Mouse (Mus musculus): ENCODE results near the gene Rbfox1. TPM values are rescaled to one million over a fixed set of nuclear protein-coding genes. Genes with fewer than 3 reads are reported as not detected.

The Rbfox1 gene
- polyA plus RNA-seq, 2 experiments from 2014 or later: not detected

DNA sequence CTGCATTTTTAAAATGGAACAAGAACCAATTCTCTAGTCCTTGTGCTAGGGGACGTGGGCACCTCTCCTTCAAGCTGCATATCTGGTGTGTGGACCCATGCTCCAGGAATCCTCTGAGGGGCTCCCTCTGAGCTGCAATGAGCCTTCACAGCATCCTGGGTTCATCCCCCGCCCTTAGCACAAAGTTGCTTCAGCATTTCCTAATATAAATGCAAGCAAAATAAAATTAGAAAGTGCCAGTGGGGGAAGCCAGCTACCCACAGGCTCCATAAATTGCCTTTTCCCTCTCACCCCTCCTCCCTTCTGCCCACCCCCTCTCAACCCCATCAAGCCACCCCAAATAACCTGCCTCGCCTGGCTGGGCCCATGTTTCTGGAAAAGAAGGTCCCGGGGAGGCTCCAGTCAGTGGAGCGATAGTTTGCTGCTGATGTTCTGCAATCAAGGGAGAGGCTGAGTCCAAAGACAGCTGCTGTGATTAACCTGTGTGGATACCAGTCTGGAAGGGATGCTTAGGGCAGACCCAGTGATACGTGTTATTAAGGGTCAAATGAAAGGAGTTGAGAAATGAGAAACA, 1070.0 kb downstream of the Rbfox1 start:
- no peak for ATAC-seq

DNA sequence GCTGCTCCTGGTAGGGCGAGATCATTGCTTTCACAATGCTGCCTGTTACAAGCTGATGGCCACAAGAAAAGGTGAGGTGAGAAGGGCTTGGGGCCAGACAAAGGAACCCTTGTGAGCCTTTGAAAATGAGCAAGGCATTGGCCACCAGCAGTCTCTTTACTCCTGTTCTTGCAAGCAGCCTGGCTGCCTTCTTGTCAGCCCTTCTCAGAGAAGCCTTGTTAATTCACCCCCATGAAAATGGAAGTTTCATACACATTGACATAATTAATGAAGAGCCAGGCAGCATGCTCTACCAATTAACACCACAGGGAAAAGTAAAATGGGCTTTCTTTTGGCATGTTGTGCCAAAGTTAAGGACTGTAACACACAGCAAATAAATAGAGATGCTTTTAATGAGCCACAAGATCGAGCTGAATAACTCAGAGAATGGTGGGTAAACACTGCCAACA, 1076.8 kb downstream of the Rbfox1 start:
- no peak for ATAC-seq

DNA sequence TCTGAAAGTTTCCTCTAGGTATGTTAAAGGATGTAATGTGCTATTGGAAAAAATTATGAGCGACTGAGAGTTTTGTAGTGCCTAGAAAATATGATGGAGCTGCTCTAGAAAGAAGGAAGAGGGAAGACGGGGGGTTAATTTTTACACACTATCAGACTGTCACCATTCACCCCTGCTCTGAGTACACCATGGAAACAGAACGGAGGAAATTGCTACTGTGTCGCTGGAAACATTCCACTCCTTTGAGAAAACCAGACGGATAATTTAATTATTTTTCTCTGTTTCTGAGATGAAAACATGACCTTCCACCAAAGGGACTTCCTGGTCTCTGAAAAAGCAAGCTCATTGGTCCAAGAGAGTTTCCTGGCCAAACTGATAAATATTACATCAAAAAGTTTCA, 1077.4 kb downstream of the Rbfox1 start:
- ATAC-seq: no peak

DNA sequence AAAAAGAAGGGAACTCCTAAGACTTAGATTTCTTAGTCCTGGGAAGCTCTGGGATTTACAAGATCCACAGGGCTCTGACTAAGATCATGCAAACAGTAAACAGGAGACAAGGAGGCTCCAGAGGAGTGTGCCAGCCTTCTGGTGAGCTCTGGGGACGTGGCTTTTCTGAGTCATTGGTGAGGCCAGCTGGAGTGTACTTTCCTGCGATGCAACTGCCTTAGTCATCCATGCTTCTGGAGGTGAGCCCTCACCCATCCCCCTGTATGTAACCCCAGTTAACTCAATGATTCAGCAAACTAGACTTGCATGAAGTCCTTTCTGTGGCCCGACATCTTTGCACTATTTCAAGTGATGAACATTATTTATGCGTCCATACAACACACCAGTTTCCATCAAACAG, 1078.4 kb downstream of the Rbfox1 start:
- ATAC-seq: no peak

DNA sequence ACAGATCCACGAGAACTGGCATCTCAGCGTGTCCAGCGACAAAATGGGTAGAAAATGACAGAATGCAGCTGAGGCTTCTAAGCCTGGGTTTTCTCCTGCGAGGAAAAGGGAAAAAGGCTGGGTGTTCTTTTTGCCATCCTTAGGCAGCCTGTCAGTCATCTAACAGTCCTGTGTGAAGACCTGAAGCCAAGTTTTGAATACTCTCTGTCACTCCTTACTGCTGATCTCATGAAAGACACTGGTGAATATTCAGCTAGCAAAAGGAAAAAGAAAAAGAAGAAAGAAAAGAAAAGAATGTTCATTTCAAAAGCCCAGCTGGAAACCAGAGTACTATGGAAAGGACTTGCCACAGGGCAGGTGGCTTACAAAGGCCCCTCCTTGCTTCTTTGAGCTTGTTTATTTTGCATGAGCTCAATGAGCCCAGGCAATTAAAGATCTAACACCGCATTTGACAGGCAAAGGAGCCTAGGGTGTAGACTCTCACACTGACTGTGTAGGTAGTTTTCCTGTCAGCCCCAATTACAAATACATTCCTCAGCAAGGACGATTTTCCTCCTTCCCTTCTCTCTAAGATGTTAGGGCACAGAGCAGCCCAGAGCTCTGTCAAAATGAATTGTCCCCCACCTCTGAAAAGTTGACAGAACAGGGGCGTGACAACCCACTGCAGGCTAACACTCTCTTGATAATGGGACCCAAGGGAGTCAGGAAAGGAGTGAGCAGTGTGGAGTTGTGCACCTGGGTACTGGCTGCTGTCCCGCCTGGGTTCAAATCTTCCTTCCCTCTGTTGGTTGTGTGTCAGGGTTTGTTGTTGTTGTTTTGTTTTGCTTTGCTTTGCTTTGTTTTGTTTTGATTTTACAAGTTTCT, 1079.8 kb downstream of the Rbfox1 start:
- no peak for ATAC-seq

DNA sequence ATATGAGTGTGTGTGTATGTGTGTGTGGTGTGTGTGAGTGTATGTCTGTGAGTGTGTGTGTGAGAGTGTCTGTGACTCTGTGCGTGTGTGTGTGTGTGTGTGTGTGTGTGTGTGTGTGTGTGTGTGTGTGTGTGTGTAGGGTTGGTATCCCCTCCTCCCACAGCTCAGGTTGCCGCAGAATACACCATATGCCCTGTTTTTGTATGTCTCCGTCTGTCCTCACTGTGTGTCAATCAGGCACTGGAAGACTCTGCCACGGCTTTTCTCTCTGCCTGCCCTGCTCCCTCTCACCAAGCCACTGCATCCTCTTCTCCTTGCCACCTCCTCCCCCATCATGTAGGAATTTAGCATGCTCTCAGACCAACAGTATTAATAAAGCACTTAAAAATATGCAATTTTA, 1084.8 kb downstream of the Rbfox1 start:
- no peak for ATAC-seq

DNA sequence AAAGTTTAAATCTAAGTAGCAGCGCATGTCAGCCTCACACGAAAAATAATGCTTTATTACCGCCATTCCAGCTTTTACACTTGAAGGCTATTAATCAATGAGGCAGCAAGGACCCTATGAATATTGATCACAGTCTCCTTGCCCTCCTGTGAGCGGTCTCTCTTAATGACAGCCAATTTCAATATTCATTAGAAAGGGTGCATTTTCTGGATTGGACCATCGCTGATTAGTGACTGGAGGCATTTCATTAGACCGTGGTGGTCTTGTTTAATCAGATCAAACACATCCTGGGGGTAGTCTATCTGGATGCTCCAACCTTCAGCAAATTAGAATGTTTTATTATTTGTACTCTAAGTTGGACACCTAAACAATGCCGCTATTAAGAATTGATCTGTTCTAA, 1091.2 kb downstream of the Rbfox1 start:
- no peak for ATAC-seq

DNA sequence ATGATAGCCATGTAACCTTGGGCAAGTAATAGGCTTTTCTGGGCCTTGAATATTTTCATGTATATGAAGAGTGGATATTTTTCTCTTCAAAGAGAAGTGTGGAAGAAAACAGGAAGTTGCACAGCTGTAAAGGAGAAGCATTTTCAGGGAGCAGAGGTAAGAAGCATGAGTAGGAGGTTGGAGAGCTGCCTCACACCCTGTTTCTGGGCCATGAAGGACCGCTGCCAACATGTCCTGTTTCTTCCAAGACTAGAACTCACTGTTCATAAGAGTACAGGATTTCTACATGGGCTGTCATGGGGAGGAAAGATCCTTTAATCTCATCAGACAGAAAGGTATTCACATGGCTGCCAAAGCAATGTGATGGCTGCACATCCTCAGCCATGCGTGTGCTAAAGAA, 1098.8 kb downstream of the Rbfox1 start:
- ATAC-seq: no peak

DNA sequence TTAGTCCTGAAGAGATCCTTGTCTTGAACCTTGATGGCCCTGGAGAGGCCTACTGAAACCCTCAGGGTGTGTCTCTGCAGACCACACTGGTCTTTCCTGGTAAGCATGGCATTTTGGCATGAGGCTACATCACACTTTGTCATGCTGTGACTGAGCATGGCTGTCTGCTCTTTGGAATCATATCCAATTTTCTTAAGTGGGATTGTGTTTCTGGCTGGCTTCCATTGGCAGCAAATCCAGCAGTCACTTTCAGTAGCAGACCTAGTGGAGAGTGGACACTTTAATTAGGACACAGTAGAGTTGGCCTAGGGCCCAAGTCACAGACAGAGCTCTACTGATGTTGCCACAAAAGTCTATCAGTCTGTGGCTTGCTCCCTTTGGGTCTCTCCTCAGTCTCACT, 1100.9 kb downstream of the Rbfox1 start:
- ATAC-seq: no peak

DNA sequence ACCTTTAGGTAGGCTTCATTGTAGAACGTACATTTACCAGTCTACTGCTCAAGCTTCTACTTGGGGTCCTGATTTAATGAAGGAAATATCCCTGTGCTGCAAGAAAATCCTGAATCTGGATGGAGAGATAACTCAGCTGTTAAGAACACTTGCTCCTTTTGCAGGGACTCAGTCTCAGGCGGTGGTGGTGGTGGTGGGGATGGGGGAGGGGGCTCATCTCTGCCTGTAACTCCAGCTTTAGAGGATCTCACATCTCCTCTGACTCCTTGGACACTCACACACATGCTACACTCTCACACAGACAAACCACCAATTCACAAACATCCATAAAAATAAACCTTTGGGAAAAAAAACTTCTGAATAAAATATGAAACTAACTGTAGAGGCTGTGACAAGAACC, 1101.3 kb downstream of the Rbfox1 start:
- no peak for ATAC-seq

DNA sequence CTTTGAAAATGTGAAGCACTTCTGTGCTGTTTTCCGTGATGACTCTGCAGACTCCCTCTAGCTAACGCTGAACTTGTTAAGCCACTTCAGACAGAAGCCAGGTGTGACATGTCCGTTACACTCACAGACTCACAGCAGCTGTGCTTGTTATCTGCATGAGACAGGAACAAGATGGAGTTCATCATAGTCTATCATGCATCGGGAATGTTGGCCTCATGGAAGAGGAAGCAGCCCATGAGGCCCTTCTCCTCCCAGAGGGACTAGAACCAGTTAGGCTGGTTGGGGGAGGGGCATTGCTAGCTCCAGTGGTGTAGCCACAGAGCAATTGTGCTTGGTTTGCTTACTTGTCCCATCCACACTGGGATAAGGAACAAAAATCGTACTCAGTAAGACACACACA, 1107.1 kb downstream of the Rbfox1 start:
- no peak for ATAC-seq

DNA sequence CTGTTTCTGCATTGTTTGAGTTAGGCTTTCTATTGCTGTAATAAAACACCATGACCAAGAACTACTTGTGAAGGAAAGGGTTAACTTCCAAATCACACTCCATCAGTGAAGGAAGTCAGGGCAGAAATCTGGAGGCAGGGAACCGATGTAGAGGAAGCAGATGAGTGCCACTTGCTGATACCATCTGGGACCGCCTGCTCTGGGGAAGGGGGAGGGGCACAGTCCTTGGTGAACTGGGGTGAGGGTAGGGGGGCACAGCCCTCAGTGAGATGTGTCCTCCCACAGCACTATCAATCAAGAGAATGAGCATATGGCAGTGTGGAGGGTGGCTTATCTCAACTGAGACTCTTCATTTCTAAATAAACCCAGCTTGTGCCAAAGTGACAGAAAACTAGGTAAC, 1108.0 kb downstream of the Rbfox1 start:
- no peak for ATAC-seq

DNA sequence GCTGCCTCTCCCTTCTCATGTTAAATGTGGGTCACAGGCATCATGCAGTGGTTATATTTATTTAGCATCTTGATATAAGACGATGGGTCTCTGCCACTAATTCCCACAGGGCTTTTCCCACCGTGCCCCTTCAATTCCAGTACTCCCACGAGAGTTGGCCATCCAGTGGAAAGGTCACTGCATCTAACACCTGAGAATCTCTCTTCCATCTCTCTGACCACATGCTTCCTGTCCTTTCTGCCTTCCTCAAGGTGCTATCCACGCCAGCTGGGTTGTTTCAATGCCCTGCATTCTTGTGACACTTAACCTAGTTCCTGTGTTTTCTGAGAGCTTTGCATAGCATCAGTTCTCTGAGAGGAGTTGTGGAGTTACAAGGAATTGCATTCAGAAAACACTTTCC, 1112.0 kb downstream of the Rbfox1 start:
- ATAC-seq: no peak

DNA sequence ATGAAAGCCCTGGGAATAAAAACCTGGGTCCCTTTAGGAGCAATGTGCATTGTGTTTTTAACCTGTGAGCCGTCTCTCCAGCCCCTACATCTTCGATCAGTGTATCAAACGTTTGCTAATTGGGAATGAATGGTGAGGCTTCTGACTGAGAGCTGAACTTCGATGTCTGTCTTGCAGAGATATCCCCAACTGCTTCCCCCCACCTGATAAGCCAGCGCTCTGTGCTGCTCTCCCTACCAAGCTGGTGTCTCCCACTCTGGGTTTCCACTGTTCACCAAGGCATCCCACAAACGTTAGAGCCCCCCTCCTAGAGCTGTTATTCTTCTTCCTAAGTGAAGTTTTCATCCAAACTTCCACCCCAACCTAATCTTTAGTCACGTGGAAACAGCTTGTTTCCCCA, 1112.7 kb downstream of the Rbfox1 start:
- ATAC-seq: no peak

DNA sequence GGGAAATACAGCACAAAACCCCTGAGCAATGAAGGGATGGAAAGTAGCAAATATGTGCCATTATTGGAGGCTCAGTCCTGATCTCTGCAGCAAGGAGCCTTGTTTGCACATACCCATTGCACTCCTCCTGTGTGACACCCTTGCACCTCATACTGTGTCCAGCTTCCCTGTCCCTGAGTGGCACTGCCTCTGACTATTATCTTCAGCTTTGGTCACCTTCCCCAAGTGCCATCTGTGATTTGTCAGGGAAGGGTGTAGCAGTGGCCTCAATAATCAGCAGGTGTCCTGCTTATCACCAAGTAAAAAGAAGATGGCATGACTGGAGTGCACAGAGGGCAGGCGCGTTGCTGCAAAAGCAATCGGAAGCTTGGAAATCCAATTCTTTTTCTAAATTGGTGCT, 1119.4 kb downstream of the Rbfox1 start:
- no peak for ATAC-seq

DNA sequence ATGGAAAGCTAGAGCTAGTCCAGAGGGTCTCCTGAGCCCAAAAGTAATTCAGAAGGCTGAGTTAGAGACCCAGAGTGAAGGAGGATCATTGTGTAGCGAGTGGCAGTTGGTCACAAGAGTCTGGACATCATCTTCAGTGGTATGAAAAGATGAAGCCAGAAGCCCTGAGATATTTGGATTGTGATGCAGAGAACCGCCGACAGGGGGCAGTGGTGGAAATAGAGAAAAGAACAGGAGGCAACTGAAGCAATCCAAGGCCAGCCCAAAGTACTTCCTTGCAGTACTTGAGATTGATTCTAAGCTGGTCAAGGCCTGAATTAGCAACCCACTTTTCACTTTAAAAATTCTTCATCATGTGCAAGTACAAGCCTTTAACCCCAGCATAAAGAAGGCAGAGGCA, 1120.3 kb downstream of the Rbfox1 start:
- no peak for ATAC-seq

DNA sequence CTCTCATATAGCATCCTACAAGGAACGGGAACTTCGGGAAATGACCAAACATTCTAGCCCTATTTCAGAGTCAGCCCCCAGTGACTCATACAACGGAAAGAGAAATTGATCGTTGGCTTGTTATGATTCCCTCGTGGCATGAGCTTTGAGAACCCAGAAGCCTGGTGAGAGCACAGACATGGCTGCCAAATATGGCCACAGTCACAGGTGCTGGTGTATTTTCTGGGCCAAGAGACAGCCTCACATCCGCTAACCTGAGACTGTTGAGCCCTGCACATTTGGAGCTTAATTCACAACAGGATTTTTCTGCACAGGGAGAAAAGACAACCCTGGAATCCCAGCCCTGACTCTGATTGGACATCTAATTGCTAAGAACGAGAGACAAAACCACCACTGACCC, 1132.2 kb downstream of the Rbfox1 start:
- ATAC-seq: no peak

DNA sequence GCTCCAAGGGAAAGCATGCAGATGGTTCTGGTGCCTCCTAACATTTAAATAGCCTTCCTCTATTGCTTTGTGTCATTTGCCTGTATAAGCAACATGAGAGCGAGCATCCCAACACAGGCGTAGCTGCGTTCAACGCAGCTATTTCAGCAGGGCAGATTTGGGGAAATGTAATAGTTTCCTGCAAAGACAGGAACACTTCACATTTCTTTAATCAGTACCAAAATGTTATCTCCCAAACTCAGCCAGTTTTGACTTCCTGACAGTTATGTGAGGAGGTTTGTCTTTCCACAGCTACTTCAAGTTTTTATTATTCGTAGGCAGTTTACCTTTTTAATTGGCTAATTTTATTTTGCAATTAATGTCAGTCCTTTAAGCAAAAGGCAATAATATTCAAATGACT, 1149.1 kb downstream of the Rbfox1 start:
- no peak for ATAC-seq

DNA sequence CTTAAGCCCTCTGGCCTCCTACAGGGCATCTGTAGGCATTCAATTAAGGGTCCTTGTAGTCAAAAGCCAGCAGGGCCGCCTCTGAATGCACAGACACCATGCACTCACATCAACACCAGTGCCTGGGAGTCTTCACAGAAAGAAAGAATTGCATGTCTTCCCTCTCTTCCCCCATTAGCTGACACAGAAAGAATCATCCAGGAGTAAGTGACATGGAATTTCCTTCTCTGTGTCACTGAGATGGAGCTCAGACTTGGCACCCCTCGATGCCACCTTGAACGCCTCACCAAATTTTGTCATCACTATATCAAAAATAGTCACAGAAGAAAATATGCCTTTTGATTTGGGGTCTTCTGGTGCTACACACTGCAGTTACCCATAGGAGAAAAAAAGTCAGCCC, 1151.4 kb downstream of the Rbfox1 start:
- no peak for ATAC-seq

DNA sequence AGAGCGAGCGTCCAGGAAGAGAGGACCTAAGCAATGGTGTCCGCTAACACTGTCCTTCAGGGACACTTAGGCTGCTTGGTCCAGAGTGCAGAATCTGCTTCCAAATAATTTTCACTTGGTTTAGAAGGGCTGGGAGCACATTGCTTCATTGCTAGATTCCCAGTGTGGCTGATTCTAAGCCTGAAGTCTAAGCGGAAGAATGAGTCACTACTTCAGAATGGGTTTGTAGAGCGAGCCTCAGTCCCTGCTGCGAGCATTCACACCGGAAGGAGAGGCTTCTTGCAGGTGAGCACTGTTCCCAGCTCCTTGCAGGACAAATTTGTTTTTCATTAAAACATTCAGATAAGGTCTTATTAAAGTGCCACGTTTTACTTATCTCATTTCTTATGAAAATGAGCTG, 1151.8 kb downstream of the Rbfox1 start:
- ATAC-seq: no peak

DNA sequence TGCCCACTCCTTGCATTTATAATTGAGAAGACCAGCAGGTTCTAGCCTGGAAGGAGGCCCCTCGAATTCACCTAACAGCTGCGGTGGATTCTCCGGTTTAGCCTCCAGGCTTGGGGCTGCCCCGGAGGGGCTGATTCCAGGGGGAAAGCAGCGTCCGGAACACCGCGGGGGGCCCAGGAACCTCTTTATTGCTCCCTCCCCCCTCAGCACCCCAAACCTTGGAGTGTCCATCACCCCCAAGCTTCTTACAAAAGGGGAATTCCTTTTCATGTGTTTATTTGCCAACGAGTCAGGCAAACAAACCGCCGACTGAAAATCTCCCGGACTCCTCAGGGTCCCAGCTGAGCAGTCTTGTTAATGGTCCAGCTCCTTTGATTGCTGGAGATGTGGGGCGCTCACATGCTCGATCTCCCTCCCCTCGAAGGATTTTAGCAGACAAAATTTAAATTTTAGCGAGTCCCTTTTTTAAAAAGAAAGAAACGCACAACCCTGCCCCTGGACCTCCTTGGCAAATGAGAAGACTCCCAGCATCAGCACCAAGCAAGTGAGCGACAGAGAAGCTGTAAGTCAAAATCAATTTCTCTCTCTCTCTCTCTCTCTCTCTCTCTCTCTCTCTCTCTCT, 1153.6 kb downstream of the Rbfox1 start:
- no peak for ATAC-seq

DNA sequence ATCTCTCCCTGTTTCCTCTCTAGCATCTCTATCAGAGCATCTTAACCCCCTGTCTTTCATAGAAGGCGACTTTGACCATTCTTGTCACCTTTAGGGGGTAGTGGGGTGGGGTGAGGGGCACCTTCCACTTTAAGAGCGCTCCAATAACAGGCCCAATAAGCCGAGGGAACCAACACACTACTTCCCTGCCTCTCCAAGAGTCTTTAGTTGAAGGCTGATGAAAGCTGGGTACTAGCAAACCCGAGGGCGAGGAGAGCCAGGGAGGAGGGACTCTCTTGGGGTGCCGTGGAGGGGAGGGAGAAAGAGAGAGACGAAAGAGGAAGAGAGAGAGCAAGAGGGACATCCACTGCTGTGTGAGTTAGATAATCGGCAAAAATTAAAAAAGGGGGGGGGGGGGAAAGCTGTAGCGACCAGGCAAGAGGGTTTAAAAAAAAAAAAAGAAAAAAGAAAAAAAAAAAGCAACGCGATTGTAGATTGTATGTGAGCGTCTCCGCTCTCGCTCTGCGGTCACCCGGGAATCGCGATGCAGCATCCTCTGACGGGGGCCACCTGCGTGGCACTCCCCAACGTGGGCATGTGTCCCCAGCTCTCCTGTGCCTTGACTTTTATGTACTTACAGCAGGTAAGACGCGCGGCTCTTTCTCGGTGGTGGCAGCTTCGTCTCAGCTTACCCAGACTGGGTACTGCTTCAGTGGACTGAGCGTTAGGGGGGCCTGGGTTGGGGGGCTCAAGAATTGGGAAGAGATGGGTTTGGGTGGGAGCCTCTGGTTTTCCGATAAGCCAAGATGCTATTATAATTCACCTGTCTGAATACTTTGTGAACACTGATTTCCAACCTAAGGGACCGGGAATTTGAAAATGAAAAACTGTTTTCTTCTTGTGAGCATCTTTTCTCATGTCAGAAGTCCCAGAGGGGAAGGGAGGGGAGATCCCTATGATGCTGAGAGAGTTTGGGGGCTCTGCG, 1154.5 kb downstream of the Rbfox1 start:
- no peak for ATAC-seq

DNA sequence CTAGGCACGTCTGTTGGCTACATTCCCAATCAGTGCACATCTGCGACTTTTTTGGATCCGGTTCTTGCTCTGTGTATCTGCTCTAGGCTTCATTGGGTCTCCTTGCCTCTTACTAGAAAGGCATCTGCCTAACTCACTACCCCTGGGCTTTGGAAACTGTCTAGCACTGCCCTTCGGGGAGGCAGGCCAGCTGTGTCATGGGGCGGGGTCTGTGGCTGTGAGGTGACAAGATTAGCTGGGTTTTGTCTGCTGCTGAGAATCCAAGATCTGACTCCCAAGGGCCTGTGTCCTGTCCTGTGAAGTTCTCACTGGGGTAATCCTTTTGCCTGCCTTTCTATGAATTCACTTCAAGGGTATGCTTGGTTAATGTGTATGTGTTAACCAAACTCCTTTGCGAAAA, 1155.5 kb downstream of the Rbfox1 start:
- no peak for ATAC-seq

Data from activated CD4-positive, CD25-positive, alpha-beta regulatory T cell, adult 4 months (primary cell).